Comparison of ENCODE assay signal across 9 mouse cellular contexts in the genomic region with DNA sequence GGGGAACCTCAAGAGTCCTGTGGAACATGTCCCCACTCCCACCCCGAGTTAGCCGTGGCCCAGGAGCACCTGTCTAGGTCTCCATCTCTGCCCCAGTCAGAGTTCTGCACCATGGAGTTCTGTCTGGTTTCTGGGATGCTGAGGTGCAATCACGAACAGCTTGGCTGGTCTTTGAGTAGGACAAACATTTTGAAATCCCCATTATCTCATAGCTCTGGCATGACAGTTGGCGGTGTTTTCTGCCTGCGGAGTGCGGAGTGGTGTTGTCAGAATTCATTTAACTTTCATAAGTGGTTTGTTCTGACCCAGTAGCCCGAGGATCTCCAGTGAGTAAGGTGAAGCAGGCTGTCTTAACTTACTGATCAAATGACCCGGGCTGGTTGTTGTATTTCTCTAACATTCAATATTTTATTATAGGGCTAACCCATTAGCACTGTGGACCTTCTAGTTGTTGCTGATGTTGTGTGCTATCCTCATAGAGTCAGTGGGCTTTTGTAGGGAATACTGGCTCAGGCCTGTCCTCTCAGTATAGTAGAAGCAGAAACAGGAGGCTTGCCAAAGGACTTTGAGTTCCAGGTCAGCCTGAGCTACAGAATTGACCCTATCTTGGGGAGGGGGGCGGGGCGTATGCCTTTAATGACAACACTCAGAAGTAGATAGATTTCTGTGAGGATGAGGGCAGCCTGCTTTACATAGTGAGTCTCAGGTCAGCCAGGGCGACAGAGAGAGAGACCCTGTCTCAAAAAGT.
DNase-seq lines count a peak whose midpoint lies in the region; ATAC-seq lines count a peak whose summit lies in the region.
"Had no signal": no experiment of that assay in that cellular context is flagged by ENCODE, and none has a peak within 500 bp of the region (broad histone marks: within the 10 kb centered on the region; RNA-seq: fewer than 3 reads in every experiment).

No protein-coding gene starts in this region.

- peaks cover 41% of the 10 kb centered on the region for H3K27me3 ChIP-seq in midbrain, embryonic 10.5 days (ENCODE audit: low read depth, poor library complexity, severe bottlenecking)
- no peaks in the 10 kb centered on the region for H3K27me3 ChIP-seq in midbrain, embryonic 14.5 days (ENCODE audit: control insufficient read depth, insufficient read depth, low read length)
- no peaks in the 10 kb centered on the region for H3K27me3 ChIP-seq in heart, embryonic 12.5 days (replicated peaks)

- no peak overlapping the region for H3K9ac ChIP-seq in midbrain, embryonic 14.5 days (replicated peaks; ENCODE audit: low read length)
- H3K9ac ChIP-seq in heart, embryonic 12.5 days, result no peak overlapping the region

- H3K4me3 ChIP-seq in midbrain, embryonic 10.5 days, result peak overlapping the region; percentile 63; the same call in 1 of the 2 replicates
- H3K4me3 ChIP-seq in midbrain, embryonic 14.5 days (replicated peaks; ENCODE audit: low read depth, low read length), result no peak overlapping the region
- no peak overlapping the region for H3K4me3 ChIP-seq in heart, embryonic 12.5 days

- peaks cover 44% of the 10 kb centered on the region for H3K4me1 ChIP-seq in midbrain, embryonic 10.5 days
- peaks cover 15% of the 10 kb centered on the region for H3K4me1 ChIP-seq in midbrain, embryonic 14.5 days (ENCODE audit: control insufficient read depth, insufficient read depth, low read length)
- peaks cover 45% of the 10 kb centered on the region for H3K4me1 ChIP-seq in heart, embryonic 12.5 days (replicated peaks)

- H3K27ac ChIP-seq in midbrain, embryonic 10.5 days (replicated peaks), result no peak overlapping the region
- no peak overlapping the region for H3K27ac ChIP-seq in midbrain, embryonic 14.5 days (replicated peaks; ENCODE audit: low read depth, low read length)
- 0 out of 2 replicates have a peak overlapping the region, but pooled peaks have one; percentile 13 for H3K27ac ChIP-seq in heart, embryonic 12.5 days (ENCODE audit: poor library complexity, severe bottlenecking)
- H3K27ac ChIP-seq: limb, embryonic 13.5 days had no signal

- H3K9me3 ChIP-seq in midbrain, embryonic 10.5 days (replicated peaks), result no peaks in the 10 kb centered on the region
- no peaks in the 10 kb centered on the region for H3K9me3 ChIP-seq in midbrain, embryonic 14.5 days (ENCODE audit: control insufficient read depth, low read length)
- no peaks in the 10 kb centered on the region for H3K9me3 ChIP-seq in heart, embryonic 12.5 days (replicated peaks)
- H3K9me3 ChIP-seq: limb, embryonic 13.5 days had no signal

- ATAC-seq in midbrain, embryonic 14.5 days (ENCODE audit: low FRiP score, low TSS enrichment), result no peak
- ATAC-seq in heart, embryonic 12.5 days (ENCODE audit: insufficient number of reproducible peaks, low FRiP score), result no peak

- H3K36me3 ChIP-seq in midbrain, embryonic 10.5 days, result no peaks in the 10 kb centered on the region
- H3K36me3 ChIP-seq in midbrain, embryonic 14.5 days (ENCODE audit: control insufficient read depth, insufficient read depth, low read length), result no peaks in the 10 kb centered on the region
- H3K36me3 ChIP-seq in heart, embryonic 12.5 days, result 0 out of 2 replicates have a peak, but pooled peaks cover 4% of the 10 kb centered on the region
- H3K36me3 ChIP-seq: limb, embryonic 13.5 days had no signal

- H3K4me2 ChIP-seq in midbrain, embryonic 14.5 days (ENCODE audit: low read length), result no peak overlapping the region
- H3K4me2 ChIP-seq in heart, embryonic 12.5 days, result peak overlapping the region; percentile 81

- no peak for DNase-seq in midbrain, embryonic 10.5 days (ENCODE audit: low spot score)
- DNase-seq in midbrain, embryonic 14.5 days, result no peak
- peak; percentile 52 for DNase-seq in kidney, postnatal 14 days
- peak; percentile 28 for DNase-seq in skeletal muscle tissue, adult 2 months (ENCODE audit: low read depth, low spot score)
- no peak for DNase-seq in ovary, postnatal 14 days (ENCODE audit: low spot score)
- DNase-seq in left cerebral cortex, adult 18-20 months (ENCODE audit: low spot score in 2 of 2), result no peak
- DNase-seq: right cerebral cortex, postnatal 14 days had no signal

- WGBS in midbrain, embryonic 10.5 days, result 80% methylated on average over 11 of the region's 11 CpGs
- 73% methylated on average over 11 of the region's 11 CpGs for WGBS in midbrain, embryonic 14.5 days
- 54% methylated on average over 11 of the region's 11 CpGs for WGBS in heart, embryonic 12.5 days

Comparison
In these comparisons a context has a peak if more than half of its experiments do, and no peak if none do; other contexts are left out.
1. DNase-seq: peak in kidney, postnatal 14 days (single experiment) and skeletal muscle tissue, adult 2 months (single experiment); none in midbrain, embryonic 10.5 days (single experiment), midbrain, embryonic 14.5 days (single experiment), ovary, postnatal 14 days (single experiment) and left cerebral cortex, adult 18-20 months (0 of 2).